Mouse (Mus musculus) limb, embryonic 15.5 days (tissue): ENCODE data around the gene Gm21976. TPM values are rescaled to one million over a fixed set of nuclear protein-coding genes. Genes with fewer than 3 reads are reported as not detected.

ENCODE experiments used
- ATAC-seq: fragments of 200-750 bp; cut with Nextera tagmentation; 2 replicates; pipeline ENCODE4 v1.8.0; 2017; ENCODE audit warnings: low read depth, moderate TSS enrichment; ENCODE audit not compliant: insufficient number of reproducible peaks, low FRiP score, low TSS enrichment
- H3K27ac ChIP-seq: fragments of 300-500 bp; sonication (generic); 2 replicates; pipeline ENCODE4 v1.5.1; 2015; ENCODE audit warnings: moderate library complexity, mild to moderate bottlenecking, inconsistent platforms
- H3K27me3 ChIP-seq: fragments of 300-500 bp; sonication (generic); 2 replicates; pipeline ENCODE4 v1.6.1; 2015; ENCODE audit warnings: inconsistent platforms
- H3K36me3 ChIP-seq: fragments of 300-500 bp; sonication (generic); 2 replicates; pipeline ENCODE4 v1.6.1; 2015; ENCODE audit warnings: inconsistent platforms
- H3K4me1 ChIP-seq: fragments of 300-500 bp; sonication (generic); 2 replicates; pipeline ENCODE4 v1.6.1; 2015; ENCODE audit warnings: inconsistent platforms
- H3K4me2 ChIP-seq: fragments of 300-500 bp; sonication (generic); 2 replicates; pipeline ENCODE4 v1.6.1; 2015; ENCODE audit warnings: mild to moderate bottlenecking, inconsistent platforms
- H3K4me3 ChIP-seq: fragments of 300-500 bp; sonication (generic); 2 replicates; pipeline ENCODE4 v1.5.1; 2015; ENCODE audit warnings: mild to moderate bottlenecking, inconsistent platforms
- H3K9ac ChIP-seq: fragments of 300-500 bp; sonication (generic); 2 replicates; pipeline ENCODE4 v1.6.1; 2015; ENCODE audit warnings: inconsistent platforms
- H3K9me3 ChIP-seq: fragments of 300-500 bp; sonication (generic); 2 replicates; pipeline ENCODE4 v1.6.1; 2016; ENCODE audit warnings: inconsistent platforms
- WGBS: fragments of 180-500 bp; shearing (Covaris S2); methylation state at CpG from one replicate; pipeline ENCODE4 v1.1.7; 2015; 5-methylcytosine and 5-hydroxymethylcytosine counted together
- polyA plus RNA-seq: library from polyadenylated mRNA; unstranded; fragments of >200 nt; fragmentation: Nextera tagmentation; extraction: Ambion mirVana; gene quantifications from 2 replicates; pipeline ENCODE4 v1.2.1, GENCODE M21; 2015

The Gm21976 gene
- polyA plus RNA-seq, 1 experiment from 2014 or later, result not detected

DNA sequence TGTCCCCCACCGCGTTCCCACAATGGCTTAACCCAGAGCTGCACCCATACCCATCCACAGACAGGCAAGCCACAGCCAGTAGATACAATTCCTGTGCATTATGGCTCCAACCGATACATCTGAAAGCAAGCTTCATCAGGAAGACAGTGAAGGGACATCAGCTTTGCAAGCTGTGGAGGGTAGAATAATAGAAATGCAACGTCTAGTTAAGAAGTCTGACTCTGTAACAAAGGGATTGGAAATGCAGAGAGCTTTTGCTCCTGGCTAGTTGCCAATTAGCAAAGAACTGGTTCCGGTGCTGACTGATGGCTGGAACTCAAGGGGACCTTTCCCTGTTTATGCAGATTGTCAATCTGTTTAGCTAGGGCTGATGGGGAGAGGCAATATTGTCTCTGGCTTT is 26.7 kb downstream of the Gm21976 start:
- Histone ChIP-seq H3K9me3 (no peaks in the 10 kb centered on the region), H3K4me2 (no peak overlapping the region), H3K36me3 (peaks cover 32% of the 10 kb centered on the region), H3K27me3 (no peaks in the 10 kb centered on the region), H3K27ac (no peak overlapping the region), H3K4me1 (0 out of 2 replicates have a peak, but pooled peaks cover 4% of the 10 kb centered on the region), H3K9ac (no peak overlapping the region), H3K4me3 (no peak overlapping the region)
- 43% methylated on average over 5 of the region's 5 CpGs for WGBS
- no peak for ATAC-seq

DNA sequence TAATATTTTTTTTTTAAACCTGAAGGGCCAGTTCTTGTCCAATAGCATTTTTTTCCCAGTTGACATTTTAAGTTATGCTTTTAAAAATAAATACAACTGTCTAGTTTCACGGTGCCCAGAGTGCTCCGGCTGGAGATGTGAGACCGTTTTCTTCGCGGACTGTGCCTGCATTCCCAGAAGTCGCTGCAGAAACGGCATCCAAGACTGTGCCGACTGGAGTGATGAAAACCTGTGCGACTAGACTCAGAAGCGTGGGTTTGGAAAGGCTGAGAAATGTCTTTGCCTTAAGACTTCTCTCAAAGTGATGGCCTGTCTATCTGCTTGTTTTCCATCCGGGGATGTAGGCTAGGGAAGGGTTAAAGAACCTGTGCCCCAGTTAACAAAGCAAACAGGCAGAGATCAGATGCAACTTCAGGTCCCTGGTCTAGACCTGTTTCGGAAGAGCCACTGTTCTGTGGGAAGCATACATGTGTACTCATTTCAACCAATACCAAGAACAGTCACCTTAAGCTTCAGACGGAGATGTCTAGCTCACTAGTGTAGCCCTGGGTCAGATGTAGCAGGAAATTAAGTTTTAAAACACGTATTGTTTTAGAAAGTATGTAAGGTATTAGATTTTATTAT is 27.3 kb downstream of the Gm21976 start:
- Histone ChIP-seq H3K36me3 (peaks cover 37% of the 10 kb centered on the region), H3K27me3 (no peaks in the 10 kb centered on the region), H3K9ac (no peak overlapping the region), H3K9me3 (no peaks in the 10 kb centered on the region), H3K27ac (no peak overlapping the region), H3K4me3 (no peak overlapping the region), H3K4me1 (0 out of 2 replicates have a peak, but pooled peaks cover 4% of the 10 kb centered on the region), H3K4me2 (no peak overlapping the region)
- 39% methylated on average over 14 of the region's 14 CpGs for WGBS
- ATAC-seq, result no peak

GRCm38 (mm10) chr13:98308004-98308403 is 28.3 kb downstream of the Gm21976 start:
- no peak overlapping the region for H3K9ac ChIP-seq
- no peak overlapping the region for H3K27ac ChIP-seq
- WGBS, result 84% methylated on average over 5 of the region's 5 CpGs
- H3K27me3 ChIP-seq, result no peaks in the 10 kb centered on the region
- no peak overlapping the region for H3K4me3 ChIP-seq
- H3K4me2 ChIP-seq, result no peak overlapping the region
- no peaks in the 10 kb centered on the region for H3K9me3 ChIP-seq
- 0 out of 2 replicates have a peak, but pooled peaks cover 4% of the 10 kb centered on the region for H3K4me1 ChIP-seq
- H3K36me3 ChIP-seq, result peaks cover 46% of the 10 kb centered on the region
- no peak for ATAC-seq

DNA sequence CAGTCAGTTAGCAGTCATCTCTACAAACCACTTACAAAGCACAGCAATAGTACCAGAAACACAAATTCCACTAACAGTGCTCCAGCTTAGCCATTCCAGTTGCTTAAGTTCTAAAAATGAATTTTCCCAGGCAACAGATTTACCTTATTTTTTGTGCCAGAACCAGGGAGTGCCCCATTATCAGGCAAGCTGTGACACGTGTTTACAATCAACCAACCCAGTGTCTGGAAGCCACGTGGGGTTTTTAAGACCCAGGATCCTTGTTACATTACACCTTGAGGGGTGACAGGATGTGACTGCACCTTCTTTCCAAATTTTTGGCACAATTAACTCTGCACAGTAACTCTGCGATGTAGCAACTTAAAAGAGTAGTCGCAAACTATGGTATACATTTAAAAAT is 29.0 kb downstream of the Gm21976 start:
- H3K4me2 ChIP-seq, result no peak overlapping the region
- H3K4me1 ChIP-seq, result peaks cover 5% of the 10 kb centered on the region; the same call in 1 of the 2 replicates
- peaks cover 53% of the 10 kb centered on the region for H3K36me3 ChIP-seq
- H3K27ac ChIP-seq, result no peak overlapping the region
- no peak for ATAC-seq
- no peak overlapping the region for H3K9ac ChIP-seq
- H3K9me3 ChIP-seq, result no peaks in the 10 kb centered on the region
- 41% methylated on average over 4 of the region's 4 CpGs for WGBS
- H3K27me3 ChIP-seq, result no peaks in the 10 kb centered on the region
- H3K4me3 ChIP-seq, result no peak overlapping the region

DNA sequence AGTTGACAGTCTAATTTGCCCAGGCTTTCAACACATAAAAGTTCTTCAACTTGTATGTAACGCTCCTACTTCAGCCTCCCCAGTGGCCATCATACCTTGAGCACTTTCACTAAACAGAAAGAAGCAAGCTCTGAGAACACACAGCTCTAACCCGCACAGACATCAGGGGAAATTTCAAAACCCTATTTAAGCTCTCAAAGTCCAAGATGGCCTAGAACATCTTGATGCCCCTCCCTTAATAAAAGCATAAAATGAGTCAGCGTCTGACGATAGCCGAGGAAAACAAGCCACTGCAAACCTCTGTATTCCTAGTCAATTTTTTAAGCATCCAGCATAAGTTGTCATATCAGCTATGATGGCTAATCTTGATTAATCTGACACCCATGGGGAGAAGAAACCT is 31.9 kb downstream of the Gm21976 start:
- no peak overlapping the region for H3K27ac ChIP-seq
- 93% methylated on average over 5 of the region's 5 CpGs for whole genome bisulfite sequencing
- H3K27me3 ChIP-seq, result no peaks in the 10 kb centered on the region
- ATAC-seq, result no peak
- H3K4me2 ChIP-seq, result no peak overlapping the region
- H3K36me3 ChIP-seq, result peaks cover 59% of the 10 kb centered on the region
- H3K4me1 ChIP-seq, result peaks cover 17% of the 10 kb centered on the region
- H3K4me3 ChIP-seq, result no peak overlapping the region
- H3K9ac ChIP-seq, result no peak overlapping the region
- no peaks in the 10 kb centered on the region for H3K9me3 ChIP-seq

- Histone ChIP-seq H3K4me2 (no peak overlapping the region), H3K27ac (no peak overlapping the region), H3K4me3 (no peak overlapping the region), H3K9ac (no peak overlapping the region), H3K9me3 (no peaks in the 10 kb centered on the region), H3K27me3 (no peaks in the 10 kb centered on the region), H3K4me1 (peaks cover 16% of the 10 kb centered on the region), H3K36me3 (peaks cover 50% of the 10 kb centered on the region)
- no peak for ATAC-seq
- 76% methylated on average over 7 of the region's 7 CpGs for WGBS
Measured at GRCm38 (mm10) chr13:98313631-98314030, 33.9 kb downstream of the Gm21976 start.

GRCm38 (mm10) chr13:98315124-98315523 is 35.4 kb downstream of the Gm21976 start:
- Histone ChIP-seq H3K4me3 (peak overlapping the region; percentile 97; the same call in 1 of the 2 replicates), H3K36me3 (peaks cover 40% of the 10 kb centered on the region), H3K9me3 (no peaks in the 10 kb centered on the region), H3K4me2 (peak overlapping the region; percentile 49), H3K4me1 (peaks cover 16% of the 10 kb centered on the region), H3K27me3 (no peaks in the 10 kb centered on the region), H3K27ac (no peak overlapping the region), H3K9ac (0 out of 2 replicates have a peak overlapping the region, but pooled peaks have one; percentile 8)
- 61% methylated on average over 4 of the region's 4 CpGs for WGBS
- ATAC-seq, result no peak

GRCm38 (mm10) chr13:98316140-98316479 is 36.4 kb downstream of the Gm21976 start:
- peaks cover 30% of the 10 kb centered on the region for H3K36me3 ChIP-seq
- peak overlapping the region; percentile 95 for H3K9ac ChIP-seq
- peak overlapping the region; percentile 49 for H3K4me2 ChIP-seq
- WGBS, result under 1% methylated on average over 17 of the region's 17 CpGs
- no peaks in the 10 kb centered on the region for H3K27me3 ChIP-seq
- peak overlapping the region; percentile 97 for H3K4me3 ChIP-seq
- H3K27ac ChIP-seq, result peak overlapping the region; percentile 94
- ATAC-seq, result no peak
- peaks cover 16% of the 10 kb centered on the region for H3K4me1 ChIP-seq
- no peaks in the 10 kb centered on the region for H3K9me3 ChIP-seq

DNA sequence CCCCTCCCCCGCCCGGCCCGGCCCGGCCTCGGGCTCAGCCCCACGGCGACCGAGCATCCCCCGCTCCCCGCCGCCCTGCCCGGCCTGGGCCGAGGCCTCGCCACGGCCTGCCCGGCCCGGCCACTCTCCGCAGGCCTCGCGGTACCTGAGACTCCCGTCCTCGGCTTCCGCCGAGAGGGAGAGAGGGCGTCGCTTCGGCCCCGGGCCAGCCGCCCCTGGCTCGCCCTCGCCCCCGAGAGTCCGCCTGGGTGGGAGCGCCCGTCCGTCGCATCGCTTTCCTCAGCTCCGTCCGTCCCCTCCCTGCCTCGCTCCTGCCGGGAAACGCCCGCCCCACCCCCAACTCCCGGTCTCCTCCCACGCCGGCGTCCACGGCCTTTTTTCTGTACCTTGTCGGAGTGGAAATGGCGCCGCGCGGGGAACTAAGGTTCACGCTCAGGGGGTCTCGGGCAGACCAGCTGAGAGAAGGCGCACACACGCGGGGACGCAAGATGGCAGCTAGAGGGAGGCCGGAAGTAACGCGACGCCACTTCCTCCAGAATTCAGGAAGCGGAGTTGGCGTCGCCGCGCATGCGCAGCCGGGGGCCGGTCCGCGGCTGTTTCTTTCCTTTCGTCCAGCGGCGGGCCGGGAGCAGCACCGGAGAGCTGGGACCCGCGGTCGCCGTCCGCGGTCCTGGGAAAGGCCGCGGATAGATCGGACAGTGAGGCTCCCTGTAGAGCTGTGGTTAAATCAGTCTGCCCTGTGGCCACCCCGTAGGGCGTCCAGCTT is 37.0 kb downstream of the Gm21976 start, which contains the start of gene Btf3:
Gene Btf3, minus strand, starts transcription at position 527 of the 766 bp plus-strand sequence.
- peak within 1 kb of the TSS; percentile 97 for H3K4me3 ChIP-seq
- under 1% methylated on average over 63 of the region's 90 CpGs for WGBS

DNA sequence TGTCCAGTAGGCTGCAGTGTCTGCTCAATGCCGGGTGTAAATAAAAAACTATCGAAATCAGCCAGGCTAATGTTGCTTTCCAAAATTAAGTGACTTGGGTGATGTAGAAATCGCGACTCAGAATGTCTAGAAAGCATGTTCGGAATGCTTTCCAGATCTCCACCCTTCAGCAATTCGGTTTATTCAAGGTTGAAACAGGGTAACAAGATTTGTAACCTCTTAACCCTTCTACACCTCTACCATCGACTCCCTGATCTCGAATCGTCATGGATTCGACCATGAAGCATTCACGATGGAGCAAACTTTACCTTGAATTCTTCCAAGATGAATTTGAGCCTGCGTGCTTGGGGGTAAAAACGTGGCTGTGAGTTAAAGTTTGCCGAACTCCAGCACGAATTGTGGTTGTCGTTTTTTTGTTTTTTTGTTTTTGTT is 37.6 kb downstream of the Gm21976 start:
- peaks cover 18% of the 10 kb centered on the region for H3K36me3 ChIP-seq
- WGBS, result 2% methylated on average over 16 of the region's 16 CpGs
- H3K9ac ChIP-seq, result peak overlapping the region; percentile 95
- peak overlapping the region; percentile 94 for H3K27ac ChIP-seq
- peak overlapping the region; percentile 45 for H3K4me2 ChIP-seq
- no peaks in the 10 kb centered on the region for H3K9me3 ChIP-seq
- no peak for ATAC-seq
- H3K4me3 ChIP-seq, result peak overlapping the region; percentile 97
- H3K27me3 ChIP-seq, result no peaks in the 10 kb centered on the region
- peaks cover 16% of the 10 kb centered on the region for H3K4me1 ChIP-seq

More for the DNA sequence above, 37.0 kb downstream of the Gm21976 start, which contains the start of gene Btf3:
- peak within 1 kb of the TSS; percentile 95 for H3K9ac ChIP-seq
- H3K4me1 ChIP-seq, result peaks cover 16% of the 10 kb centered on the region
- peaks cover 24% of the 10 kb centered on the region for H3K36me3 ChIP-seq
- H3K27me3 ChIP-seq, result no peaks in the 10 kb centered on the region
- peak within 1 kb of the TSS; percentile 94 for H3K27ac ChIP-seq
- H3K4me2 ChIP-seq, result peak within 1 kb of the TSS; percentile 49
- no peaks in the 10 kb centered on the region for H3K9me3 ChIP-seq
- ATAC-seq, result peak; percentile 87

DNA sequence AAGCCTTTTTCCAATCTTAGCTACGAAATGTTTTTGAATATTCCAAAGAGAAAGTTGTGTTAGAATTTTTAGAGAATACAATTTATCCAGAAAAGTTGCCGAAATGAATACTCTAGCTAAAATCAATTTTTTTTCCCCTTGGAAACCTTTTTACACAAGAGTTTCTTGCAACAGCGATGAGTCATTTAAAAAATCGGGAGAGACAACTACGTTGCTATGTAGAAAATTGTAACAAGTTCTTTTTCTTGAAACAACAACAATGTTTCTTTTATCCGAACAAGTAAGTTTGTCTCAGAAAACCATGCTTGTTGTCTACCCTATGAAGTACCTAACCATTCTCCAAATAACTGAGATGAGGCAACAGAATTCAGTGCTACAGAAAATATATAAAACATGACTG is 38.2 kb downstream of the Gm21976 start:
- 87% methylated on average over 6 of the region's 6 CpGs for WGBS
- no peaks in the 10 kb centered on the region for H3K27me3 ChIP-seq
- ATAC-seq, result no peak
- H3K4me3 ChIP-seq, result no peak overlapping the region
- H3K4me2 ChIP-seq, result no peak overlapping the region
- H3K9ac ChIP-seq, result no peak overlapping the region
- peaks cover 16% of the 10 kb centered on the region for H3K4me1 ChIP-seq
- H3K36me3 ChIP-seq, result peaks cover 13% of the 10 kb centered on the region
- H3K27ac ChIP-seq, result no peak overlapping the region
- no peaks in the 10 kb centered on the region for H3K9me3 ChIP-seq

- WGBS, result 39% methylated on average over 11 of the region's 11 CpGs
- ATAC-seq, result no peak
- H3K27me3 ChIP-seq, result no peaks in the 10 kb centered on the region
- no peaks in the 10 kb centered on the region for H3K9me3 ChIP-seq
- H3K4me2 ChIP-seq, result no peak overlapping the region
- H3K9ac ChIP-seq, result no peak overlapping the region
- no peak overlapping the region for H3K4me3 ChIP-seq
- no peaks in the 10 kb centered on the region for H3K4me1 ChIP-seq
- H3K27ac ChIP-seq, result no peak overlapping the region
- no peaks in the 10 kb centered on the region for H3K36me3 ChIP-seq
Measured at GRCm38 (mm10) chr13:98325034-98325433, 45.3 kb downstream of the Gm21976 start.
